Mouse (Mus musculus): ENCODE data around the gene Polr2e.
A peak's percentile ranks its signal among the peaks of the same experiment; 100 is the strongest.

Polr2e gene

GRCm38 (mm10) chr10:80039559-80039979 is at the start of gene Polr2e:
Polr2e (minus strand) TSS chr10:80039795.
- DNase-seq (ENCODE audit: low spot score in 2 of 2) = peak; percentile 96 to 98

GRCm38 (mm10) chr10:80089146-80089545 is 49.6 kb upstream of the Polr2e start:
- DNase-seq (ENCODE audit: low spot score in 2 of 2) = no peak

- DNase-seq (ENCODE audit: low spot score in 2 of 2) = no peak
Observed at GRCm38 (mm10) chr10:80087483-80087882, 47.9 kb upstream of the Polr2e start.

- no peak for DNase-seq (ENCODE audit: low spot score in 2 of 2)
Observed at GRCm38 (mm10) chr10:80086847-80087246, 47.3 kb upstream of the Polr2e start.

GRCm38 (mm10) chr10:80084817-80085487 is 45.4 kb upstream of the Polr2e start:
- DNase-seq (ENCODE audit: low spot score in 2 of 2) = no peak

GRCm38 (mm10) chr10:80081075-80081474 is 41.5 kb upstream of the Polr2e start:
- no peak for DNase-seq (ENCODE audit: low spot score in 2 of 2)

- no peak for DNase-seq (ENCODE audit: low spot score in 2 of 2)
Observed at GRCm38 (mm10) chr10:80080396-80081070, 40.9 kb upstream of the Polr2e start.

- DNase-seq (ENCODE audit: low spot score in 2 of 2) = no peak
Observed at GRCm38 (mm10) chr10:80078366-80078765, 38.8 kb upstream of the Polr2e start.

GRCm38 (mm10) chr10:80077312-80077711 is 37.7 kb upstream of the Polr2e start:
- DNase-seq (ENCODE audit: low spot score in 2 of 2) = no peak

GRCm38 (mm10) chr10:80076386-80076785 is 36.8 kb upstream of the Polr2e start:
- no peak for DNase-seq (ENCODE audit: low spot score in 2 of 2)

GRCm38 (mm10) chr10:80075924-80076323 is 36.3 kb upstream of the Polr2e start:
- no peak for DNase-seq (ENCODE audit: low spot score in 2 of 2)

- DNase-seq (ENCODE audit: low spot score in 2 of 2) = peak in 1 of 2 experiments; percentile 43
Observed at GRCm38 (mm10) chr10:80074813-80075601, 35.4 kb upstream of the Polr2e start.

GRCm38 (mm10) chr10:80072623-80073489 is 33.3 kb upstream of the Polr2e start:
- DNase-seq (ENCODE audit: low spot score in 2 of 2) = no peak

- DNase-seq (ENCODE audit: low spot score in 2 of 2) = no peak
Observed at GRCm38 (mm10) chr10:80071516-80071900, 31.9 kb upstream of the Polr2e start.

- DNase-seq (ENCODE audit: low spot score in 2 of 2) = peak; percentile 48 to 55
Observed at GRCm38 (mm10) chr10:80070837-80071515, 31.4 kb upstream of the Polr2e start.

GRCm38 (mm10) chr10:80069948-80070450 is 30.4 kb upstream of the Polr2e start:
- DNase-seq (ENCODE audit: low spot score in 2 of 2) = no peak

- DNase-seq (ENCODE audit: low spot score in 2 of 2) = no peak
Observed at GRCm38 (mm10) chr10:80069251-80069650, 29.7 kb upstream of the Polr2e start.

GRCm38 (mm10) chr10:80063877-80064650 is 24.5 kb upstream of the Polr2e start:
- no peak for DNase-seq (ENCODE audit: low spot score in 2 of 2)

- DNase-seq (ENCODE audit: low spot score in 2 of 2) = no peak
Observed at GRCm38 (mm10) chr10:80063104-80063503, 23.5 kb upstream of the Polr2e start.

Measured in frontal cortex, postnatal 14 days (tissue).